Mouse (Mus musculus) liver, adult 2 months (tissue): Measurements from ENCODE around the gene Dmpk.

Experiments used
- CTCF ChIP-seq: fragments of 200-500 bp; IDR thresholded peaks from 2 replicates; pipeline ENCODE4 v1.5.1; 2011; ENCODE audit warnings: low read depth, low read length, control low read depth
- POLR2A ChIP-seq: fragments of 200-500 bp; IDR thresholded peaks from 2 replicates; pipeline ENCODE4 v1.6.1; 2011; ENCODE audit warnings: low read length, control low read depth; ENCODE audit not compliant: insufficient read depth; ENCODE audit errors: extremely low read depth

- no peak for TF ChIP-seq CTCF
- no peak for TF ChIP-seq POLR2A
Measured at GRCm38 (mm10) chr7:19053136-19053532, 30.5 kb upstream of the Dmpk start.
